Mouse (Mus musculus): Measurements from ENCODE around the gene Cabcoco1.

Gene Cabcoco1

GRCm38 (mm10) chr10:68507741-68508140, 34.0 kb downstream of the Cabcoco1 start:
- no peak for DNase-seq (ENCODE audit: low read depth, low spot score)

DNA sequence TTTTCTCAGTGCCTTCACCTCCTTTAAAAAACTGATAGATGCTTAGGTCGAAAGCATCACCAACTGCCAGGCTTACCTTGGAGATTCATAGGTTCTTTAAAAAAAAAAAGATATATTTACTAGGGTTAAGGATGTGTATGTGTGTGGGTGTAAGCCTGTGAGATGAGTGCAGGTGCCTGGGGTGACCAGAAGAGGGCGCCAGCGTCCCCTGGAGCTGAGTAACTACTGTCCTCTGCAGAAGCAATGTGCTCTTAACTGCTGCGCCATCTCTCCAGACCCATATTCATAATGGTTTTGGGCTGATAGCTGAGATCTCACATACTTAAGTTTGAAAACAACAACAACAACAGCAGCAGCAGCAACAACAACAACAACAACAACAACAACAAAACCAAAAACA, 35.5 kb downstream of the Cabcoco1 start:
- DNase-seq (ENCODE audit: low read depth, low spot score), result no peak

DNA sequence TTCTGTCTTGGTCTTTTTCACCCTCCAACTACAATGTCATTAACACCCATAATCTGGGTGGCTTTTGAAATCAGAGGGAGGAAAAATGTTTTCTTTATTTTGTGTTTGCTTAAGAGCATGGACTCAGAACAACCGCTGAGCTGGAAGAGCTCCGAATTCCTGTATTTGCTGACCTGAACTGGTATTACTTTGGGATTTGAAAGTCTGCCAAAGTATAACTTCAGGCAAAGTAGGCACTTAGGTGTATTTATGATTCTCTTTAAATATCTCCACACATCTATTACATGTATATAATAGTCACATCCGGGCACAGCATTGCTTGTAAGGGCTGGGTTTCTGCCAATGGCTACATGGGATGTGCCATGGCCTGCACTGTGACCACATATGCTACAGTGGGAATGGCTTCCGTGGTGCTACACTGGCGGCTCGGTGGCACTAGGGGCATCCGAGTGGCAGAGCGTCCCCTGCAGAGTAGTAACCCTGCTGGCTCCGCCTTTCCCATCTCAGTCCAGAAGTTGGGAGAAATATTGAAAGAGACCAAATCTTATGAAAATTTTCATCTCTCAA, 37.0 kb downstream of the Cabcoco1 start:
- DNase-seq (ENCODE audit: low read depth, low spot score), result no peak

DNA sequence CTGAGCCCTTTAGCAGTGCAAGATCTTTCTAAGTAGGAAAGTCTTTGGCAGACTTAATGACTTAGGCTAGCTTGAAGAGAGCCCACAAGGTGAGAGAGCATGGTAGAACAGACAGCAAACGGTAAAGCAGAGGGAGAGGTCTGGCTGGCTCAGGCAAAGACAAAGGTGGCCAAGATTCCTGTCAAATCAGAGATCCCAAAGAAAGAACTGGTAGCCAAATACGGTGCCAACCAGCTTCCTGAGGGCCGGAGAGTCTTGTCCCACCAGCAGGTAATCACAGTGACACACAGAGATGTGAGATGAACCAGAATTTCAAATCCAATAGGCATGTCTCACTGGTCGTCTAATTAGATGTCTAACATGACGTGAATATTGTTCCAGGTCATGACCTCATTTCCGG, 40.6 kb downstream of the Cabcoco1 start:
- DNase-seq (ENCODE audit: low read depth, low spot score), result no peak

DNA sequence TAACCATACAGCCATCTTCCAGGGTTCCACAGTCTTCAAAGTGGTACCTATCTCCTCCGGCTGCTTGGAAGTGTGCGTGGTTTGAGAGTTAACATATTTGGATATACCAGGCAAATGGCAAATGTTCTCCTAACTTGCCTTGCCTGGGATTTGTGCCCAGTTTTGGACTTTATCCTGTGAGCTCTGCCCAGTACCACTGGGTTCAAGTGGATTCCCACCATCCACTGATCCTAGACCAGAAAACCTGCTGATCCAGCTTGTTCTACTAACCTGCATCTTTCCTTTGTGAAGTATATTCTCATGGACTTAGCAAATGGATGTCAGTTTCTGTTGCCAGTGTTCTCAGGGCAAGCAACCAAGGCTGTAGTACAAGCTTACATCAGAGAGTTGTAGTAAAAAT, 46.5 kb downstream of the Cabcoco1 start:
- no peak for DNase-seq (ENCODE audit: low read depth, low spot score)

DNA sequence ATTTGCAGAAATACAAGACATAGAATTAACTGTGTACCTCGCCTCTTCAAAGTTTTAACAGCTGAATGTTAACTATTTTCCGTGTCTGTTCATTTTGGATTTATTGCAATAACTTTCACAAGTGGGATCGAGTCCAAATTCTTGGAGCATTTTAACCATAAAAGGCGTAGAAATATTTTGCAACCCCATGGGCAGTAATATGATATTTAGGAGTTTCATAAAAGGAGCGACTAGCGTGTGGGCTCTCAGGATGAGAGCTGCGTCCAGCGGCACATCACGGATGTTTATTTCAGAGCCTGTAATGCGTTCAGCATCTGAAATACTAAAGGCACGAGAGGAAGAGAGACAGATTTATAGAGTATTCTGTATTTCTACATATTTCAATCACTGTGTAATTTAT, 50.1 kb downstream of the Cabcoco1 start:
- DNase-seq (ENCODE audit: low read depth, low spot score), result no peak

DNA sequence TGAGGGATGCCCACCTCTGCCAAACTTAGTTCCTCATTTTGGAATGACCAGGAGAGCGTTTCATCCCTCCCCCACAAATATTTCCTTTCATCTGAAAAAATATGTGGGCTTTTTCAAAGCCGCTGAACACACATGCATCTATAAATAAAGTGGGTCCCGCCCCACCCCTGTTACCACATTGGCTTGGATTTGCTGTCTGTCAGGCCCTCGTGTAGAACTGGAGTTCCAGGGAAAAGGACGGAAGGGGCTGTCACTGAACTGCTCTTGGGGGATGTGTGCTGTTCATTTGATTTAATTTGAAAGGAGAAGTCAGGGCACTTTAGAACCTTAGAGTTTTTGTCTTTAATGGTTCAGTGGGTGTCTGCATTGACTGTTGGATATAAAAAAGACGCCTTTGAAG, 50.9 kb downstream of the Cabcoco1 start:
- no peak for DNase-seq (ENCODE audit: low read depth, low spot score)

DNA sequence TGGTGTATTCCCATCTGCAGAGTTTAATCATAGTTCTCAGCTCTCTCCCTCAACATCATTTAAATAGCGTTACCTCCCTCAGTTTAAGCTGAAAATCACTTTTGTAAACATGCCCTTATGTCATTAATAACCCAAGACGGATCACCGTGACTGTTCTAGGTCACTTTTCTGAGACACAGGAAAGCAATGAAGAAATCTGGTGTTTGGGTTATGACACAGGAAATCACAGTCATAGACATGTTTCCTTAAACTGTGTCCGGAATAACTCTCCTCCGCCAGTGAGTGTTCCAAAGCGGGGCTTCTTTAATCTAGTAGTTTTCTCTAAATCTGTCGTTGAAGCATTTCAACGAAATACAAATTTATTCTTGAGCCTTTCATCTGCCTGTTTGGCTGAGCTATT, 68.9 kb downstream of the Cabcoco1 start:
- DNase-seq (ENCODE audit: low read depth, low spot score), result no peak

DNA sequence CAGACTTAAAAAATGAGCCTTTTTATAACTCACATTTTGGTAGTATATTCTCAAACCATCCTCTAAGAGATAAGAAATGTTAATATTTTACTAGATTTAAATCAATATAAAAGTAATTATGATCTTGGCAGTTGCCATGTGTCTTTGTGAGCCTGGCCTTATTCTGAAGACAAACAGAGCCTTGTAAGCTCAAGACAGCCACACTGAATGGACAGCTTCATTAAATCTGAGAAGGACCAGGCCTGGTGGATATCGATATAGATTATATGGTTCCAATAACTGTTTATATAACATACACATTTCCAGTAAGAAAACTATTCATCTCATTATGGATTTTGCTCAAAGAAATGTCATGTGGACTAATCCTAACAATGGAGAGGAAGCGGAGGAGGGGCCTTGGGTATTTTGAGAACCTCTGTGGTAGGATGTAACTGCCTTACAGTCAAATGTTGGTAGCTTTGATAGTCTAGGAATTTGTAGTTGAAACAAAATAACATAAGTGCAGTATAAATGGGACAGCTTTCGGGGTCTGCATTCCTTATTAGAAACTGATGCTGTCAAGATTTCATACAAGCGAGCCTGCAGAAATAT, 75.9 kb downstream of the Cabcoco1 start:
- no peak for DNase-seq (ENCODE audit: low read depth, low spot score)

GRCm38 (mm10) chr10:68464943-68465342, 76.8 kb downstream of the Cabcoco1 start:
- peak; percentile 39 for DNase-seq (ENCODE audit: low read depth, low spot score)

GRCm38 (mm10) chr10:68459784-68460183, 81.9 kb downstream of the Cabcoco1 start:
- DNase-seq (ENCODE audit: low read depth, low spot score), result no peak

- DNase-seq (ENCODE audit: low read depth, low spot score), result no peak
These were observed 84.7 kb downstream of the Cabcoco1 start for GRCm38 (mm10) chr10:68457019-68457418.

DNA sequence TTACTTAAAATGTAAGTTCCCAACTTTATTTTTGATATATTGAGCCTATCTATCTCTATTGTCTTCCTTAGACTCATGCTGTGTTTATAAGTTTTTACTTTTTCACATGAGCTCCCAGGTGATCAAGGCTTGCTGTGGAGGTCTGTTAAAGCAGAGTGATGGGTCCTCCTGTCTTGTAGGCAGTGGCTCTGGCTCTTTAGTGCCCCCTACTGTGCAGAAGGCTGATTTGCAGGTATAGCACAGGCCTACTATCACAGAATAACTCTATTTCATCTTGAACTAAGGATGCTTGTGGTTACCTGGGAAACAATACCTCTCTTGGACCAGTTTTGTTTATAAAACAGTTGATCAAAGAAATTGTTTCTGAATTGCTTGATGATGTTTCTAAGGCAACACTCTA, 87.2 kb downstream of the Cabcoco1 start:
- no peak for DNase-seq (ENCODE audit: low read depth, low spot score)

DNA sequence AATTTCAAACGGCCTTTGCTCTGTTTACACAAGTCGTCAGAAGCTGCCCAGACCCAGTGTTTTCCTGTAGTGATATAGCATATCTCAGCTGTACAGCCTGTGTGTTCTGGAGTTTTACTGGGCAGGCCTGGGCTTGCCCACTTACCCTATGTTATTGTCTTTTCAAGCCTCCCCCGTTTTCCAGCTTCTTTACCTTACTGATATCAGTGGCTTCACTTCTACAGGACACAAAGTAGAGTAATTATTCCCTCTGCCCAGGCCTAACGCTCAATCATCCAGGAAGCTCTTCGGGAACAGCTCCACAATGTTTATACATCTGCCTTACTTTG, 94.9 kb downstream of the Cabcoco1 start:
- DNase-seq (ENCODE audit: low read depth, low spot score), result no peak

DNA sequence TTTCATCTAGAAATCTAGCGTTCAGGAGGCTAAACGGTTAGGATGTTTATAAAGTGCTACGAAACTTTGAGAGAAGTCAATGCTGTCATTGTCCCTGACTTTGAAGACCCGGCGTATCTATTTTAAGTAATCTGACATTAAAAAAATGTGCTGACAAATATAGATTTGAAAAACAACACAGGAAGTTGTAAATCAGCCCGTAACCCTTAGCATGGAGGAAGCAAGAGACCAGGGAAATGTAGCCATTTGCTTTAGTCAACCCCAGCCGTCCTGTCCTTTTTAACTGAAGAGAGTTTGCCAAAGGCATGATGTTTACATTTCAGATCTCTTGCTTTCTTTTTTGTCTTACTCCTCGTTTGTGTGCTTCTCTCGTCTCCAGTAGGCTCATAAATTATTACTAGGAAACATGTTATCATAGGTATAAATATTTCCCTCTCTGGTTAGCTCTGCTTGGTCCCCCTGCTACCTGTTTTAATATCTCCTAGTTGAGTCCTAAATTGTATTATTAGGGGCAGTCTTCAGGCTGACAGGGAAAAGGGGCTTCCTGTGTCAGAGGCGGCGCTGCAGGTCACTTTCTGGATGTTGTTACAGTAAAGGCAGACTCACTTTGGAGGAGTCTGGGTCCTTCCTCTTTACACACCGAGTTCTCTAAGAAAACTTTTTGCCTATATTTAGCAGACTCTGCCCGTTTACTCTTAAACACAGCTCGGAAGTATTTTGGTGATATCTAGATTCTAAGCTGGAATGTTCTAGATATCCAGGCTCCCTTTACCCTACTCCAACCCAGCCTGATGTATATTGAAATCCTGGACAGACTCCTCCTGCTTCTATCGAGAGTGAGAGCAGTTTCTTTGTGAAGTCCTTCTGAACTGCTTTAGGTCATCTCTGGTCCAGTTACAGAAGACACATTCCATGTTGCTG, 95.6 kb downstream of the Cabcoco1 start:
- DNase-seq (ENCODE audit: low read depth, low spot score), result no peak

- DNase-seq (ENCODE audit: low read depth, low spot score), result no peak
These were observed 96.4 kb downstream of the Cabcoco1 start for GRCm38 (mm10) chr10:68445244-68445811.

- no peak for DNase-seq (ENCODE audit: low read depth, low spot score)
These were observed 97.2 kb downstream of the Cabcoco1 start for GRCm38 (mm10) chr10:68444361-68445114.

GRCm38 (mm10) chr10:68443132-68443531, 98.6 kb downstream of the Cabcoco1 start:
- no peak for DNase-seq (ENCODE audit: low read depth, low spot score)

DNA sequence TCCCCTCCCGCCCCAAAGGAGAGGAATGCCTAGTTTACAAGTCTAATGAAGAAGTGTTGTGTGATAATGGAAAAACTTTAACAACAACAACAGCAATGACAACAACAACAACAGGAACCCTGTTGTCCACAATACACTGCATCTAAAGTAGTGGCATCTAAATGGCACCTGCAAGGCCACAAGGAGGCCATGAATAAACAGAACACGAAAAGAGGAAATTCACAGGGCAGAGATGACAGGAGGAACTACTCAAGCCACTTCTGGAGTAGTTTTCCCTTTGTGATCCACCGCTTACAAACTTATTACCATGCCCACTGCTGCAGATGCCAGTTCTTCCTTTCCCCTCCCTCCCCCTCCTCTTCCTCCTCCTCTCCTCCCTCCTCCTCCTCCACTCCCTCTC, 99.0 kb downstream of the Cabcoco1 start:
- DNase-seq (ENCODE audit: low read depth, low spot score), result no peak

GRCm38 (mm10) chr10:68441931-68442662, 99.6 kb downstream of the Cabcoco1 start:
- no peak for DNase-seq (ENCODE audit: low read depth, low spot score)

GRCm38 (mm10) chr10:68440515-68440914, 101.2 kb downstream of the Cabcoco1 start:
- no peak for DNase-seq (ENCODE audit: low read depth, low spot score)

Data from retina, postnatal 7 days (tissue).